Mouse (Mus musculus) macrophage (primary cell): ENCODE results near the gene Ormdl2. TPM values are rescaled to one million over a fixed set of nuclear protein-coding genes. Genes with fewer than 3 reads are reported as not detected.
"Not testable (repeated sequence)": the region's sequence is repeated elsewhere in the genome, so short reads cannot be mapped to it uniquely, and the experiment has no call there.

Experiments
- H3K27ac ChIP-seq: fragments of 350-480 bp; formaldehyde crosslinking; 2 replicates; pipeline ENCODE4 v1.9.0; 2021
- H3K36me3 ChIP-seq: fragments of 350-480 bp; formaldehyde crosslinking; 2 replicates; pipeline ENCODE4 v1.9.0; 2021; ENCODE audit errors: inconsistent target
- H3K4me3 ChIP-seq: fragments of 350-480 bp; formaldehyde crosslinking; 2 replicates; pipeline ENCODE4 v1.9.0; 2021; ENCODE audit errors: inconsistent target
- H3K79me2 ChIP-seq: fragments of 350-480 bp; formaldehyde crosslinking; 2 replicates; pipeline ENCODE4 v1.9.0; 2021; ENCODE audit errors: inconsistent target
- WGBS: methylation state at CpG from one replicate; pipeline ENCODE4 v1.1.7; 2026; ENCODE audit warnings: inconsistent platforms; ENCODE audit not compliant: missing documents; 5-methylcytosine and 5-hydroxymethylcytosine counted together
- polyA plus RNA-seq: library from polyadenylated mRNA; stranded (reverse); fragments of 250-400 nt; gene quantifications from 3 replicates; pipeline ENCODE4 v1.2.4, GENCODE M21; 2018; ENCODE audit warnings: inconsistent platforms
- total RNA-seq, 78 experiments: library from RNA; depleted of rRNA; stranded (reverse); fragments of 250-400 nt; gene quantifications; 1 replicate in 9 of 78; 2 replicates in 24 of 78; 3 replicates in 43 of 78; 4 replicates in 2 of 78; pipeline ENCODE4 v1.2.4; 2018; ENCODE audit warnings: inconsistent platforms in 56 of 78

Ormdl2 gene
- total RNA-seq (2018; cell fraction: chromatin; rRNA removed) = 1 to 10 TPM in 23 of 26 experiments, under 1 TPM in 1, not detected in 2; 0.94 to 7.5 (median 3.1) TPM
- total RNA-seq (2018; cell fraction: cytosol; rRNA removed) = 10 to 100 TPM; 32.9 to 58.4 (median 49.3) TPM
- total RNA-seq (2018; cell fraction: nucleus; rRNA removed) = 10 to 100 TPM in 25 of 26 experiments, 1 to 10 TPM in 1; 9.4 to 76.9 (median 21.9) TPM
- polyA plus RNA-seq = 42.2 to 61.4 TPM (median 59.0 TPM) in 3 replicates

DNA sequence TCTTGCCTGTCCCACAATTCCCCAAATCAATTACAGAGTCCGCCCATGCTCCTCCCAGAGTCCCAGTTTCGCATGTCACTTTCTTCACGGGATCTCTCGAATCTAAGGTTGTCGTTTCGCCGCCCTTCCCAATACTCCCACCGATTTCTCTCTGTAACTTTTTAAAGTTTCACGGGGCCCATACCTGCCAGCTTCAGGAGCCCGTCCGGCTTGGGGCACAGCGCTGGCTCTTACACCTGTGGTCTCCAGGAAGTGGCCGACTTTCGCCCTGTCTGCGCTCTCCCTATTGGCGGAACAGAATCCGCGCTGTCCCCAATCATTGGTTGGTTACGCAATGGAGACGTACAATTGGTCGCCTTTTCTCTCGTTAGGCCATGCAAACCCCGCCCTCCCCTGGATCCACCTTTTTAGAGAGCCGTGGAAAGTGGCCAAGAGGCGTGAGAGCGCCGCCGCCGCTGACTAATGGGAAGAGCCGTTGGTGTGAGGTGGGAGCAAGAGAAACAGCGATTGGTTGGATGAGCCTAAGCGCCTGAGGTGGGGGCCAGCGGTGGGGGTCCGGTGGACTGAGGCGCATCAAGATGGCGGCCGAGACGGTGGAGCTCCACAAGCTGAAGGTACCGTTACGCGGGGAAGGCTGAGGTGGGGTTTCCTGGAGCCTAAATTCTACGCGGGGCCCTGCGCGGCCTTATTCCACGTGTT is at the start of gene Ormdl2:
Ormdl2 (minus strand) TSS at position 288 of the 699 bp plus-strand sequence.
- peaks cover 33% of the 10 kb centered on the region for H3K36me3 ChIP-seq

DNA sequence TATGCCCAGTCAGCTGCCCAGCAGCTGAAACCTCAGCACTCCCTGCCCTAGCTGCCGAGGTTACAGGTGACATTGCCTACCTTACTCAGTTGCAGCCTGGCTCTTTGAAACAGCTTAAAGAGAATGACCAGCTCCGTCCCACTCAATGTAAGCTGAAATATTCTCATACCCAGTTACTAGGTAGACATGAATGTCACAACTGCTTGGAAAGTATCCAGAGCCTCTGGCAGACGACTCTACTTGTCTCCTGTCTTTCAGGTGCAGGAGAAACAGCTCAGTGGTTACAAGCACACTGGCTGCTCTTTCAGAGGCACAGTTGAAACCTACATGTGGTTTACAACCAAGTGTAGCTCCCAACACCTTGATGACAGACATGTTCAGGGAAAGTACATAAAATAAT is 48.9 kb upstream of the Ormdl2 start:
- Histone ChIP-seq H3K79me2 (no peaks in the 10 kb centered on the region), H3K4me3 (no peak overlapping the region), H3K27ac (no peak overlapping the region), H3K36me3 (peaks cover 31% of the 10 kb centered on the region; the same call in 1 of the 2 replicates)
- 92% methylated on average over 3 of the region's 3 CpGs for WGBS

More for the DNA sequence above, at the start of gene Ormdl2:
- Histone ChIP-seq H3K79me2 (peaks cover 65% of the 10 kb centered on the region), H3K27ac (peak within 1 kb of the TSS; percentile 70), H3K4me3 (peak within 1 kb of the TSS; percentile 83)
- 1% methylated on average over 46 of the region's 46 CpGs for WGBS

DNA sequence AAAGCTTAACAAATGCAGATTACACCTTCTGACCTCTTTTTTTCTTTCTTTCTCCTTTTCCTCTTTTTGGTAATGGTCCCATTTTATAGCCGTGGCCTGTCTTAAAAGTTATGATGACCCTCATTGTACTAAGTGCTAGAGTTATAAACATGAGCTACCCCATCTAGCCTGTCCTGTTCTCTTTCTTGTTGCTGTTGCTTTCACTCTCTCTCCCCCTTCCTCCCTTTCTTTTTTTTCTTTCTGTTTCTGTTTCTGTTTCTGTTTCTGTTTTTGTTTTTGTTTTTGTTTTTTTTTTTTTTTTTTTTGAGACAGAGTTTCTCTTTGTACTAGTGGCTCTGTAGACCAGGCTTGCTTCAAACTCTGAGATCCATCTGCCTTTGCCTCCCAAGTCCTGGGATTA is 45.1 kb upstream of the Ormdl2 start:
- Histone ChIP-seq H3K4me3 (no peak overlapping the region), H3K79me2 (no peaks in the 10 kb centered on the region), H3K36me3 (0 out of 2 replicates have a peak, but pooled peaks cover 18% of the 10 kb centered on the region), H3K27ac (no peak overlapping the region)
- WGBS = 100% methylated on average over 1 of the region's 1 CpGs

DNA sequence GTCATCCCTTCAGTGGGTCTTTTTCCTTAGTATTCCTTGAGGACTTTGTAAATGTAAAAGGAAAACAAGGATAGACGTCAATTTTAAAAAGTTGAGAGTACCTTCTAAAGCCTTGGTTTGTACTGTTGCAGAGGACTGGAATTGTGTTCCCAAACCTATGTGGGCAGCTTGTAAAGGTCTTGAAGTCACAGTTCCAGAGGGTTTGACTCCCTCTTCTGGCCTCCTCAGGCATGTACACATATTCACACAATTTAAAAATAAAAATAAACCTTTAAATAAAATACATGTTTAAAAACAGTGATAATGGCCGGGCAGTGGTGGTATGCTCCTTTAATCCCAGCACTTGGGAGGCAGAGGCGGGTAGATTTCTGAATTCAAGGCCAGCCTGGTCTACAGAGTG is 44.6 kb upstream of the Ormdl2 start:
- Histone ChIP-seq H3K36me3 (0 out of 2 replicates have a peak, but pooled peaks cover 18% of the 10 kb centered on the region), H3K27ac (no peak overlapping the region), H3K4me3 (no peak overlapping the region), H3K79me2 (no peaks in the 10 kb centered on the region)
- 92% methylated on average over 3 of the region's 3 CpGs for WGBS

DNA sequence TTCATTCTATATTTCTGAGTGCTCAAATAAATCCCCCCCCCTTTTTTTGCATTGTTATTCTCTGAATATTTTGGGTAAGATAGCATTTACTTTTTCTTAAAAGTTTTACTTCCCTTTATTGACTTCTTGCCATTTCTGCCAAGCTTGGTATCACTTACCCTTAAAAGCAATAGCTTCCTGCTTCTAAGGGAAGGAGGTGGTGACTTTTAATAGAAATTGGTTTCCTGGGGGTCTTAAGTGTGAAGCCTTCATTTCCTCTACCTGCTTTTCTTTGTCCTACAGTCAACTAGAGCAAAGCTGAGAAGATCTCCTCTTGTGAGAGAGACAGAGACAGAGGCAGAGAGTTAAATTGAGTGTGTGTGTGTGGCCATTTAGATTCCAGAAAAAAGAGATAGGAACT is 39.7 kb upstream of the Ormdl2 start:
- Histone ChIP-seq H3K79me2 (no peaks in the 10 kb centered on the region), H3K27ac (no peak overlapping the region), H3K4me3 (no peak overlapping the region), H3K36me3 (peaks cover 34% of the 10 kb centered on the region)

DNA sequence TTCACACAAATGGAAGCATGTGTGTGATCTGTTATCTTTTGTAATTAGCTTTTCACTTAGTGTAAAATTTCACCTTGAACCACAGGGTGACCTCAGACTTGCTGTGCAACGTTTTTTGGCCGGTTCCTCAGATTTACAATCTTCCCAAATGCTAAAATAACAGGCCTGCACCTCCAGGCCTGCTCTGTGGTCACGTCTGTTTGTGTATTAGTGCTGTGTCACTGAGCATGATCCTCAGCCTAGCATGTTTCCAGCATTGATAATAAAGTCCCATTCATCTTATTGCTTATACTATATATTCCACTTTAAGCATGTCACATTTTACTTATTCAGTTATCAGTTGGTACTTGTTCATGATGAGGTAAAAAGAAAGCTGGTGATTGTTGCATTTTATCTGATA is 28.9 kb upstream of the Ormdl2 start:
- Histone ChIP-seq H3K27ac (no peak overlapping the region), H3K4me3 (no peak overlapping the region), H3K79me2 (no peaks in the 10 kb centered on the region), H3K36me3 (peaks cover 39% of the 10 kb centered on the region)
- WGBS = 69% methylated on average over 3 of the region's 3 CpGs

DNA sequence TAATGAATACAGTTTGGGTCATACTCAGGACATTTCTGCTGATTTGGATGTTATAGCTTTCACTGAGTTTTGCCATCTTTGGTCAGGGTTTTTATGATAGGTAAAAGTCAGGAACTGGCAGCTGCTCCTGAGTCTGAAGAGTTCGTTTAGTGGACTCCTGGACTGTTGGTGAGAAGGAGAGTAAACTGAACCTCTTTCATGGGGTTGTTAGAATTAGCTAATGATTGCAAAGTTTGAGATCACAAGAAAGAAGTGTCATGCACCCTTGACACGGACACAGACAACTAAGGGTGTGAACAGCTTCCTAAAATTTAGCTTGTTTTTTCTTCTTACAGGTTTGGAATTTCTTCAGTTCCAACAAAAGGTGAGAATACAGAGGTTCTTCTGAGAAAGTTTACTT is 27.0 kb upstream of the Ormdl2 start:
- peaks cover 40% of the 10 kb centered on the region for H3K36me3 ChIP-seq
- no peak overlapping the region for H3K4me3 ChIP-seq
- 97% methylated on average over 2 of the region's 2 CpGs for WGBS
- no peaks in the 10 kb centered on the region for H3K79me2 ChIP-seq
- H3K27ac ChIP-seq = no peak overlapping the region

DNA sequence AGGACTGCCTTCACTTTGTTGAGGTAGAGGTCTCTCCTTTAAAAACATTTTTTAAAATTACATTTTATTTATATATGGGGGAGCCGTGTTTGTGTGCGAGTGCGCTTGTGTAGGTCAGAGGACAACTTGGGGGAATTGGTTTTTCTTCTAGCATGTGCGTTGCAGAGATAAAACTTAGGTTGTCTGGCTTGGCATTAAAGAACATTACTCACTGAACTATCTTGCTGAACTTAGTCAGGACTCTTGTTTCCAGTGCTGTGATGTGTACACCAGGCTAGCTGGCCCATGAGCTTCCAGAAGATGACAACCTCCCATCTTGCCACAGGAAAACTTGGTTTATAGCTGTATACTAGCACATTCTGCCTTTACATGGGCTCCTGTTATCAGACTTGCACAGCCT is 25.2 kb upstream of the Ormdl2 start:
- H3K79me2 ChIP-seq = no peaks in the 10 kb centered on the region
- no peak overlapping the region for H3K27ac ChIP-seq
- H3K4me3 ChIP-seq = no peak overlapping the region
- 97% methylated on average over 4 of the region's 4 CpGs for WGBS
- H3K36me3 ChIP-seq = peaks cover 48% of the 10 kb centered on the region

DNA sequence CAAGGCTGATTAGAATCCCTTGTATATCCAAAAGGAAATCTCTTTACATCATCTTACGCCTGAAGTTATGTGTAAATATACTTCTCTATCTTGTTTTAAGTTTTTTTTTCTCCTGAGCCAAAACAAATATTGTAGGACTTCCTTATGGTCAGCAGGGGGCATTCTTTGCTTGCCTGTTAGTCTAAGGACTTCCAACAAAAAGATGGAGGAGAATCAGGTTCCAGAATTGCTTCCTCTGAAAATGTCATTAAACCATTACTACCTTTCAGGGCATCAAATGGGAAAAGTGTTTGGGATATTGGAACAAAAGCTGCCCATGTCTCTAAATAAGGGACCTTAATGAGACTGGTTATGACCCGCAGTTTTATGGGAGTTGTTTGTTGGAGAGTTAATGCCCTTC is 24.1 kb upstream of the Ormdl2 start:
- Histone ChIP-seq H3K27ac (no peak overlapping the region), H3K36me3 (peaks cover 47% of the 10 kb centered on the region)
- 93% methylated on average over 2 of the region's 2 CpGs for WGBS

DNA sequence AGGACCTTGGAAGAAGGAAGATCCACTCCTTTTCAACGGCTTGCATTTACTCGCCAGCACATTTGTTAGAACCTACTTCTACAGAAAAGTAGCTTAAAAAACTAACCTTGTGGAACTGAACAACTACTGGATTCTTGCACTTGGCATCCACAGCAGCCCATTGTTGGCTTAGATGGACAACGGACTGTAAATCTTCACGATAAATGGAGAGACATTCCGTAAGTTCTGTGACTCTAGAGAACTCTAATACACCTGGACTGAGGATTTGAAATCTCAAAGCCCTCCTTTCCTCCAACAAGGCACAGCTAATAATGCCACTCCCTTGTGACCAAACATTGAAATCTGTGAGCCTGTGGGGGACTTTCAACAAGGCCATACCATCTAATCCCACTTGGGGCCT is 21.8 kb upstream of the Ormdl2 start:
- no peak overlapping the region for H3K27ac ChIP-seq
- 91% methylated on average over 5 of the region's 5 CpGs for WGBS
- H3K79me2 ChIP-seq = no peaks in the 10 kb centered on the region
- H3K36me3 ChIP-seq = peaks cover 55% of the 10 kb centered on the region
- H3K4me3 ChIP-seq = no peak overlapping the region

More for the DNA sequence above, 24.1 kb upstream of the Ormdl2 start:
- H3K79me2 ChIP-seq = no peaks in the 10 kb centered on the region
- H3K4me3 ChIP-seq = no peak overlapping the region

DNA sequence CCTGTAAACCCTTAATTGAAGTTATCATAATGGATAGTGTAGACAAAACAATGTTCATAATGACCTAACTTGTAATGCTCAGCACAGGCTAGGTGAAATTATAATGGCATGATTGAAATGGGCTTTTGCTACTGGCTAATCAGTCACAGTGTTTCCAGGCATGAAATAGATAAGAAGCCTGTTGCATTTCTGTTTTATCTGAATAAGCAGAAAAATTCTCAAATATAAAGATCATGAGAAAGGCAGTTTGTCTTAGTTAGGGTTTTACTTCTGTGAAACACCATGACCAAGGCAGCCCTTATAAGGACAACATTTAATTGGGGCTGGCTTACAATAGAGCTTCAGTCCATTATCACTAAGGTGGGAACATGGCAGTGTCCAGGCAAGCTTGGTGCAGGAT is 19.2 kb upstream of the Ormdl2 start:
- Histone ChIP-seq H3K27ac (no peak overlapping the region), H3K4me3 (no peak overlapping the region), H3K36me3 (peaks cover 53% of the 10 kb centered on the region; the same call in 1 of the 2 replicates), H3K79me2 (peaks cover 21% of the 10 kb centered on the region; the same call in 1 of the 2 replicates)

DNA sequence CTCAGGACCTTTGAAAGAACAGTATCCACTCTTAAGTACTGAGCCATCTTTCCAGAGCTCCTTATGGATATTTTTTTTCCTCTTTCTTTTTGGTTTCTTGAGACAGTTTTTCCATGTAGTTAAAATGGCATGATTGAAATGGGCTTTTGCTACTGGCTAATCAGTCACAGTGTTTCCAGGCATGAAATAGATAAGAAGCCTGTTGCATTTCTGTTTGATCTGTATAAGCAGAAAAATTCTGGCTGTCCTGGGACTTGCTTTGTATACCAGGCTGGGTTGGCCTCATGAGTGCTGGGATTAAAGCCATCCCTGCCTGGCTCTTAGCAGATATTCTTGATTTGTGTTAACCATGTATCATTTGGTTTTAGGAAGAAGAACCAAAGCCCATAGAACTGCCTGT is 18.0 kb upstream of the Ormdl2 start:
- Histone ChIP-seq H3K27ac (no peak overlapping the region), H3K4me3 (no peak overlapping the region), H3K36me3 (peaks cover 55% of the 10 kb centered on the region; the same call in 1 of the 2 replicates), H3K79me2 (peaks cover 31% of the 10 kb centered on the region; the same call in 1 of the 2 replicates)

DNA sequence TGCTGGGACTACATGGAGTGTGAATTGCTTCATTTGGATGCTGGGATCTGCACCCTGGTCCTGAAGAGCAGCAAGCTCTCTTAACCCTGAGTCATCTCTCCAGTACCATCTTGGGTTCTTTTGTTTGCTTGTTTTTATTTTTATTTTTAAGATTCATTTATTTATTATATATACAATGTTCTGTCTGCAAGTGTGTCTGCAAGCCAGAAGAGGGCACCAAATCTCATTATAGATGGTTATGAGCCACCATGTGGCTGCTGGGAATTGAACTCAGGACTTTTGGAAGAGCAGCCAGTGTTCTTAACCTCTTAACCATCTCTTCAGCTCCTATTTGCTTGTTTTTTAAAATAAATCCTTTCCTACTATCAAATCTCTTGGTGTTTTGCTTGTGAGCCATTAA is 16.0 kb upstream of the Ormdl2 start:
- Histone ChIP-seq H3K27ac (no peak overlapping the region), H3K79me2 (peaks cover 36% of the 10 kb centered on the region), H3K4me3 (no peak overlapping the region), H3K36me3 (peaks cover 52% of the 10 kb centered on the region; the same call in 1 of the 2 replicates)

DNA sequence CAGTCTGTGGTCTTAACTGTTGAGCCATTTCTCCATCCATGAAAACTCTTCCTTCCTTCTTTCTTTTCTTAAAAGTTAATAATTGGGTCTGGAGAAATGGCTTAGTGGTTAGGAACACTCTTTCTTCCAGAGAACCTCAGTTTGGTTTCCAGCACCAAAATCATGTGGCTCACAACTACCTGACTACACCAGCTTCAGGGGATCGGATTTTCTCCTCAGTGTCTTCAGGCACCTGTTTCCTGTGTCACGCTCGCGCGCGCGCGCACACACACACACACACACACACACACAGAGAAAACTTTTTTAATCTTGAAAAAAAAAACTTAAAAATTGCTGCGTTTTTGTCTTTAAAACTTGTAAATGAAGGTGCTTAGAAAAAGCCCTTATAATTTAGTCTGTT is 2.4 kb upstream of the Ormdl2 start:
- Histone ChIP-seq H3K79me2 (peaks cover 88% of the 10 kb centered on the region), H3K36me3 (peaks cover 10% of the 10 kb centered on the region), H3K27ac (no peak overlapping the region), H3K4me3 (no peak overlapping the region)
- WGBS = 91% methylated on average over 9 of the region's 9 CpGs

DNA sequence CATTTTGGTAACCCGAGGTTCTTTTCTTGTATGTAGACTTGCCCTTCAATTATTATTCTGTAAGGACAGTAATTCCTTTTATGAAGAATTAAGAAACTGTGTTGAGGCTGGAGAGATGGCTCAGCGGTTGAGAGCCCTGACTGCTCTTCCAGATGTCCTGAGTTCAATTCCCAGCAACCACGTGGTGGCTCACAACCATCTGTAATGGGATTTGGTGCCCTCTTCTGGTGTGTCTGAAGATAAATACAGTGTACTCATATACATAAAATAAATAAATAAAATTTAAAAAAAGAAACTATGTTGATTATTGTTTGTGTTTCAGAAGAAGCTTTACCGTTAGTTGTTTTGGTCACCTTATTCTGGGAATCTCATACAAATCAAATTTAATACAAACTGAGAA is 1.6 kb upstream of the Ormdl2 start:
- 93% methylated on average over 2 of the region's 4 CpGs for WGBS
- not testable (repeated sequence) for H3K27ac ChIP-seq
- peaks cover 17% of the 10 kb centered on the region for H3K36me3 ChIP-seq
- H3K4me3 ChIP-seq = peak overlapping the region; percentile 83; the same call in 1 of the 2 replicates
- H3K79me2 ChIP-seq = peaks cover 81% of the 10 kb centered on the region
